Mouse (Mus musculus) intestine, embryonic 15.5 days (tissue): ENCODE results near the gene Hip1. TPM values are rescaled to one million over a fixed set of nuclear protein-coding genes. Genes with fewer than 3 reads are reported as not detected.
"Not testable (repeated sequence)": the region's sequence is repeated elsewhere in the genome, so short reads cannot be mapped to it uniquely, and the experiment has no call there.

ENCODE experiments used
- ATAC-seq: fragments of 200-750 bp; cut with Nextera tagmentation; 2 replicates; pipeline ENCODE4 v1.8.0; 2017; ENCODE audit warnings: moderate TSS enrichment, moderate library complexity
- H3K27ac ChIP-seq: fragments of 300-500 bp; sonication (generic); 2 replicates; pipeline ENCODE4 v1.5.1; 2015; ENCODE audit warnings: mild to moderate bottlenecking, inconsistent platforms
- H3K27me3 ChIP-seq: fragments of 300-500 bp; sonication (generic); replicated peaks from 2 replicates; pipeline ENCODE4 v1.6.1; 2015; ENCODE audit warnings: inconsistent platforms
- H3K36me3 ChIP-seq: fragments of 300-500 bp; sonication (generic); 2 replicates; pipeline ENCODE4 v1.6.1; 2015; ENCODE audit warnings: inconsistent platforms
- H3K4me1 ChIP-seq: fragments of 300-500 bp; sonication (generic); replicated peaks from 2 replicates; pipeline ENCODE4 v1.6.1; 2015; ENCODE audit warnings: inconsistent platforms
- H3K4me2 ChIP-seq: fragments of 300-500 bp; sonication (generic); replicated peaks from 2 replicates; pipeline ENCODE4 v1.6.1; 2015; ENCODE audit warnings: mild to moderate bottlenecking, inconsistent platforms
- H3K4me3 ChIP-seq: fragments of 300-500 bp; sonication (generic); replicated peaks from 2 replicates; pipeline ENCODE4 v1.5.1; 2015; ENCODE audit warnings: inconsistent platforms
- H3K9ac ChIP-seq: fragments of 300-500 bp; sonication (generic); 2 replicates; pipeline ENCODE4 v1.6.1; 2015; ENCODE audit warnings: inconsistent platforms
- H3K9me3 ChIP-seq: fragments of 300-500 bp; sonication (generic); 2 replicates; pipeline ENCODE4 v1.6.1; 2016; ENCODE audit warnings: inconsistent platforms
- WGBS: fragments of 180-500 bp; shearing (Covaris S2); methylation state at CpG from one replicate; pipeline ENCODE4 v1.1.7; 2015; 5-methylcytosine and 5-hydroxymethylcytosine counted together
- polyA plus RNA-seq: library from polyadenylated mRNA; unstranded; fragments of >200 nt; fragmentation: Nextera tagmentation; extraction: Ambion mirVana; gene quantifications from 2 replicates; pipeline ENCODE4 v1.2.1, GENCODE M21; 2015

Gene Hip1
- polyA plus RNA-seq, 1 experiment from 2014 or later: 20.1 TPM

GRCm38 (mm10) chr5:135483865-135484264 lies 61.1 kb downstream of the Hip1 start:
- not testable (repeated sequence) for H3K27me3 ChIP-seq, H3K4me1 ChIP-seq, H3K4me2 ChIP-seq, H3K9ac ChIP-seq, H3K27ac ChIP-seq, H3K4me3 ChIP-seq, H3K9me3 ChIP-seq, H3K36me3 ChIP-seq, ATAC-seq
- WGBS: 92% methylated on average over 6 of the region's 6 CpGs

- Histone ChIP-seq H3K4me1 (no peaks in the 10 kb centered on the region), H3K27ac (no peak overlapping the region), H3K27me3 (no peaks in the 10 kb centered on the region), H3K36me3 (no peaks in the 10 kb centered on the region), H3K9me3 (no peaks in the 10 kb centered on the region), H3K4me3 (no peak overlapping the region), H3K9ac (no peak overlapping the region), H3K4me2 (no peak overlapping the region)
- WGBS: 83% methylated on average over 12 of the region's 12 CpGs
- ATAC-seq: no peak
These were observed 65.9 kb downstream of the Hip1 start for GRCm38 (mm10) chr5:135478877-135479600.

GRCm38 (mm10) chr5:135476199-135476598 lies 68.7 kb downstream of the Hip1 start:
- Histone ChIP-seq H3K9me3 (no peaks in the 10 kb centered on the region), H3K27ac (no peak overlapping the region), H3K36me3 (no peaks in the 10 kb centered on the region), H3K4me2 (no peak overlapping the region), H3K4me3 (no peak overlapping the region), H3K4me1 (no peaks in the 10 kb centered on the region), H3K9ac (no peak overlapping the region), H3K27me3 (no peaks in the 10 kb centered on the region)
- WGBS: 76% methylated on average over 5 of the region's 5 CpGs
- ATAC-seq: no peak

GRCm38 (mm10) chr5:135472405-135472804 lies 72.5 kb downstream of the Hip1 start:
- Histone ChIP-seq H3K27ac (no peak overlapping the region), H3K27me3 (no peaks in the 10 kb centered on the region), H3K36me3 (no peaks in the 10 kb centered on the region), H3K4me3 (no peak overlapping the region), H3K9me3 (no peaks in the 10 kb centered on the region), H3K9ac (no peak overlapping the region), H3K4me2 (no peak overlapping the region), H3K4me1 (no peaks in the 10 kb centered on the region)
- 79% methylated on average over 6 of the region's 6 CpGs for WGBS
- ATAC-seq: no peak

GRCm38 (mm10) chr5:135471747-135472146 lies 73.2 kb downstream of the Hip1 start:
- no peak for ATAC-seq
- no peak overlapping the region for H3K9ac ChIP-seq

GRCm38 (mm10) chr5:135468280-135468679 lies 76.6 kb downstream of the Hip1 start:
- no peaks in the 10 kb centered on the region for H3K9me3 ChIP-seq
- no peaks in the 10 kb centered on the region for H3K4me1 ChIP-seq
- no peak for ATAC-seq
- H3K9ac ChIP-seq: no peak overlapping the region
- no peak overlapping the region for H3K27ac ChIP-seq
- WGBS: 93% methylated on average over 6 of the region's 6 CpGs
- no peak overlapping the region for H3K4me2 ChIP-seq
- no peaks in the 10 kb centered on the region for H3K27me3 ChIP-seq
- H3K36me3 ChIP-seq: no peaks in the 10 kb centered on the region
- no peak overlapping the region for H3K4me3 ChIP-seq

More at GRCm38 (mm10) chr5:135471747-135472146, 73.2 kb downstream of the Hip1 start:
- H3K4me2 ChIP-seq: no peak overlapping the region
- no peak overlapping the region for H3K27ac ChIP-seq
- 93% methylated on average over 4 of the region's 4 CpGs for WGBS
- H3K36me3 ChIP-seq: no peaks in the 10 kb centered on the region
- no peaks in the 10 kb centered on the region for H3K27me3 ChIP-seq
- no peaks in the 10 kb centered on the region for H3K4me1 ChIP-seq
- H3K9me3 ChIP-seq: no peaks in the 10 kb centered on the region
- H3K4me3 ChIP-seq: no peak overlapping the region

GRCm38 (mm10) chr5:135465833-135466291 lies 79.1 kb downstream of the Hip1 start:
- H3K27me3 ChIP-seq: no peaks in the 10 kb centered on the region

GRCm38 (mm10) chr5:135463380-135463779 lies 81.5 kb downstream of the Hip1 start:
- Histone ChIP-seq H3K27ac (no peak overlapping the region), H3K4me2 (no peak overlapping the region), H3K4me1 (no peaks in the 10 kb centered on the region), H3K9me3 (no peaks in the 10 kb centered on the region), H3K4me3 (no peak overlapping the region), H3K27me3 (no peaks in the 10 kb centered on the region), H3K36me3 (no peaks in the 10 kb centered on the region), H3K9ac (no peak overlapping the region)
- WGBS: 82% methylated on average over 8 of the region's 8 CpGs
- no peak for ATAC-seq

More at GRCm38 (mm10) chr5:135465833-135466291, 79.1 kb downstream of the Hip1 start:
- no peak overlapping the region for H3K4me3 ChIP-seq
- H3K9me3 ChIP-seq: no peaks in the 10 kb centered on the region
- H3K36me3 ChIP-seq: no peaks in the 10 kb centered on the region
- 69% methylated on average over 7 of the region's 7 CpGs for WGBS
- peak; percentile 36; the same call in 1 of the 2 replicates for ATAC-seq
- H3K9ac ChIP-seq: no peak overlapping the region
- no peak overlapping the region for H3K4me2 ChIP-seq
- peak overlapping the region; percentile 9 for H3K27ac ChIP-seq
- no peaks in the 10 kb centered on the region for H3K4me1 ChIP-seq

- ATAC-seq: 0 out of 2 replicates have a peak, but pooled peaks have one; percentile 12
- no peak overlapping the region for H3K4me3 ChIP-seq
- WGBS: 88% methylated on average over 4 of the region's 4 CpGs
- no peak overlapping the region for H3K4me2 ChIP-seq
- H3K9ac ChIP-seq: no peak overlapping the region
- H3K4me1 ChIP-seq: no peaks in the 10 kb centered on the region
- H3K9me3 ChIP-seq: no peaks in the 10 kb centered on the region
- H3K27ac ChIP-seq: peak overlapping the region; percentile 40; the same call in 1 of the 2 replicates
- peaks cover 4% of the 10 kb centered on the region; the same call in 1 of the 2 replicates for H3K36me3 ChIP-seq
- no peaks in the 10 kb centered on the region for H3K27me3 ChIP-seq
These were observed 84.1 kb downstream of the Hip1 start for GRCm38 (mm10) chr5:135460833-135461173.

GRCm38 (mm10) chr5:135460152-135460832 lies 84.6 kb downstream of the Hip1 start:
- WGBS: 78% methylated on average over 12 of the region's 12 CpGs
- 0 out of 2 replicates have a peak, but pooled peaks have one; percentile 31 for ATAC-seq
- H3K9ac ChIP-seq: no peak overlapping the region
- H3K9me3 ChIP-seq: no peaks in the 10 kb centered on the region
- H3K4me3 ChIP-seq: no peak overlapping the region
- no peaks in the 10 kb centered on the region for H3K27me3 ChIP-seq
- peak overlapping the region; percentile 40; the same call in 1 of the 2 replicates for H3K27ac ChIP-seq
- peaks cover 4% of the 10 kb centered on the region; the same call in 1 of the 2 replicates for H3K36me3 ChIP-seq
- H3K4me1 ChIP-seq: no peaks in the 10 kb centered on the region
- H3K4me2 ChIP-seq: no peak overlapping the region

- WGBS: 68% methylated on average over 3 of the region's 3 CpGs
- no peak overlapping the region for H3K4me2 ChIP-seq
- no peaks in the 10 kb centered on the region for H3K4me1 ChIP-seq
- H3K9ac ChIP-seq: no peak overlapping the region
- H3K27ac ChIP-seq: no peak overlapping the region
- H3K36me3 ChIP-seq: peaks cover 4% of the 10 kb centered on the region; the same call in 1 of the 2 replicates
- H3K4me3 ChIP-seq: no peak overlapping the region
- H3K9me3 ChIP-seq: no peaks in the 10 kb centered on the region
- no peaks in the 10 kb centered on the region for H3K27me3 ChIP-seq
- ATAC-seq: no peak
These were observed 85.4 kb downstream of the Hip1 start for GRCm38 (mm10) chr5:135459486-135459885.

- Histone ChIP-seq H3K36me3 (peaks cover 8% of the 10 kb centered on the region; the same call in 1 of the 2 replicates), H3K4me1 (no peaks in the 10 kb centered on the region), H3K27me3 (no peaks in the 10 kb centered on the region), H3K9me3 (no peaks in the 10 kb centered on the region), H3K9ac (no peak overlapping the region), H3K4me2 (no peak overlapping the region), H3K4me3 (no peak overlapping the region), H3K27ac (no peak overlapping the region)
- no peak for ATAC-seq
- WGBS: 94% methylated on average over 16 of the region's 16 CpGs
These were observed 87.0 kb downstream of the Hip1 start for GRCm38 (mm10) chr5:135457961-135458360.
